Mouse (Mus musculus) liver, embryonic 14.5 days (tissue): ENCODE measurements around the gene Gm3460. TPM values are rescaled to one million over a fixed set of nuclear protein-coding genes. Genes with fewer than 3 reads are reported as not detected.
"Not testable (repeated sequence)": the region's sequence is repeated elsewhere in the genome, so short reads cannot be mapped to it uniquely, and the experiment has no call there.

ENCODE experiments used
- ATAC-seq: fragments of 200-750 bp; cut with Nextera tagmentation; 2 replicates; pipeline ENCODE4 v1.8.0; 2017; ENCODE audit warnings: moderate number of reproducible peaks, mild to moderate bottlenecking, moderate library complexity; ENCODE audit not compliant: insufficient read depth
- DNase-seq, 3 experiments: peaks; one replicate each; pipeline ENCODE4 v3.0.0-alpha.2; 2012 to 2013; ENCODE audit warnings: low read depth in 3 of 3, low spot score in 3 of 3
- H3K27ac ChIP-seq: fragments of 300-500 bp; sonication (generic); 2 replicates; pipeline ENCODE4 v1.5.1; 2014; ENCODE audit warnings: moderate library complexity, mild to moderate bottlenecking, control low read depth, inconsistent platforms
- H3K27me3 ChIP-seq: fragments of 300-500 bp; sonication (generic); 2 replicates; pipeline ENCODE4 v1.6.1; 2014; ENCODE audit warnings: mild to moderate bottlenecking, low read length, moderate library complexity; ENCODE audit not compliant: control insufficient read depth, insufficient read depth
- H3K36me3 ChIP-seq: fragments of 300-500 bp; sonication (generic); replicated peaks from 2 replicates; pipeline ENCODE4 v1.6.1; 2014; ENCODE audit warnings: low read depth; ENCODE audit not compliant: control insufficient read depth, insufficient read depth
- H3K4me1 ChIP-seq, 2 experiments: fragments of 200-500 bp in 1 of 2; fragments of 300-500 bp in 1 of 2; sonication (generic) in 1 of 2; replicated peaks; 2 replicates each; pipeline ENCODE4 v1.6.1; 2012 to 2014; ENCODE audit warnings: antibody characterized with exemption in 1 of 2, inconsistent platforms in 1 of 2, low read length in 1 of 2; ENCODE audit not compliant: control insufficient read depth in 2 of 2, insufficient read depth in 2 of 2
- H3K4me2 ChIP-seq: fragments of 300-500 bp; sonication (generic); 2 replicates; pipeline ENCODE4 v1.6.1; 2014; ENCODE audit warnings: low read depth, mild to moderate bottlenecking, control low read depth, moderate library complexity
- H3K4me3 ChIP-seq, 2 experiments: fragments of 200-500 bp in 1 of 2; fragments of 300-500 bp in 1 of 2; sonication (generic) in 1 of 2; 2 replicates each; pipeline ENCODE4 v1.5.1; 2012 to 2014; ENCODE audit warnings: low read depth in 2 of 2, low read length in 2 of 2, mild to moderate bottlenecking in 2 of 2, control low read depth in 1 of 2, inconsistent platforms in 1 of 2, moderate library complexity in 1 of 2; ENCODE audit not compliant: insufficient read depth in 1 of 2
- H3K9ac ChIP-seq: fragments of 300-500 bp; sonication (generic); replicated peaks from 2 replicates; pipeline ENCODE4 v1.6.1; 2014; ENCODE audit warnings: mild to moderate bottlenecking, control low read depth, moderate library complexity
- H3K9me3 ChIP-seq: fragments of 300-500 bp; sonication (generic); 2 replicates; pipeline ENCODE4 v1.6.1; 2016; ENCODE audit warnings: low read length, mixed read lengths; ENCODE audit not compliant: control insufficient read depth
- CTCF ChIP-seq: IDR thresholded peaks from 2 replicates; pipeline ENCODE4 v1.5.1; 2016; ENCODE audit warnings: antibody characterized with exemption, low read depth, control low read depth
- WGBS: fragments of 180-500 bp; shearing (Covaris S2); extraction: QIAGEN DNeasy Blood & Tissue Kit; methylation state at CpG from one replicate; pipeline ENCODE4 v1.1.7; 2014; ENCODE audit not compliant: insufficient replicate concordance; 5-methylcytosine and 5-hydroxymethylcytosine counted together
- polyA plus RNA-seq, 2 experiments: library from polyadenylated mRNA; depleted of rRNA in 1 of 2; stranded (reverse) in 1 of 2; unstranded in 1 of 2; fragments of >200 nt; fragmentation: Nextera tagmentation in 1 of 2; extraction: Ambion mirVana in 1 of 2; gene quantifications; 2 replicates each; pipeline versions ENCODE4 v1.2.1 to v1.2.3; 2012 to 2014

The Gm3460 gene
- polyA plus RNA-seq (2012; rRNA removed) (not detected in 2 replicates), polyA plus RNA-seq (2014; fragmentation: Nextera tagmentation; extraction: Ambion mirVana) (not detected in 2 replicates)

- H3K4me1 ChIP-seq, result not testable (repeated sequence)
These were observed at the start of gene Gm3460 for GRCm38 (mm10) chr14:6622318-6622717. Gene Gm3460 (minus strand): TSS chr14:6622418.

GRCm38 (mm10) chr14:6606436-6606835 lies 15.8 kb downstream of the Gm3460 start:
- H3K4me1 ChIP-seq, H3K4me3 ChIP-seq, H3K36me3 ChIP-seq, H3K4me2 ChIP-seq, H3K9ac ChIP-seq, H3K27me3 ChIP-seq, DNase-seq, H3K27ac ChIP-seq, ATAC-seq, H3K9me3 ChIP-seq: not testable (repeated sequence)
- no CpG with 5 or more reads among the region's 1 CpGs for WGBS

More at GRCm38 (mm10) chr14:6622318-6622717, at the start of gene Gm3460:
- ATAC-seq, H3K36me3 ChIP-seq, H3K27me3 ChIP-seq, DNase-seq, H3K9me3 ChIP-seq, H3K27ac ChIP-seq, H3K4me3 ChIP-seq, H3K4me2 ChIP-seq, H3K9ac ChIP-seq: not testable (repeated sequence)
- 33% methylated on average over 1 of the region's 2 CpGs for WGBS

GRCm38 (mm10) chr14:6605004-6605403 lies 17.2 kb downstream of the Gm3460 start:
- not testable (repeated sequence) for H3K4me2 ChIP-seq, H3K9me3 ChIP-seq, H3K4me1 ChIP-seq, H3K36me3 ChIP-seq, H3K27ac ChIP-seq, H3K27me3 ChIP-seq, H3K9ac ChIP-seq, H3K4me3 ChIP-seq, ATAC-seq, DNase-seq
- 2% methylated on average over 19 of the region's 20 CpGs for WGBS
- TF ChIP-seq CTCF, result 0 out of 2 replicates have a peak, but pooled peaks have one; percentile 3

GRCm38 (mm10) chr14:6604551-6604950 lies 17.7 kb downstream of the Gm3460 start:
- H3K9ac ChIP-seq, DNase-seq, H3K4me3 ChIP-seq, H3K4me2 ChIP-seq, H3K4me1 ChIP-seq, H3K27me3 ChIP-seq, H3K9me3 ChIP-seq, H3K27ac ChIP-seq, ATAC-seq, H3K36me3 ChIP-seq: not testable (repeated sequence)
- 6% methylated on average over 13 of the region's 20 CpGs for WGBS

GRCm38 (mm10) chr14:6590513-6590912 lies 31.7 kb downstream of the Gm3460 start, which contains the start of gene Gm3629:
Gene Gm3629 (minus strand): TSS chr14:6590613.
- 23% methylated on average over 1 of the region's 2 CpGs for WGBS

More at GRCm38 (mm10) chr14:6590513-6590912, 31.7 kb downstream of the Gm3460 start, which contains the start of gene Gm3629:
- not testable (repeated sequence) for H3K27ac ChIP-seq, H3K9ac ChIP-seq, H3K4me3 ChIP-seq, H3K4me1 ChIP-seq, ATAC-seq, H3K27me3 ChIP-seq, H3K9me3 ChIP-seq, DNase-seq, H3K36me3 ChIP-seq, H3K4me2 ChIP-seq

Other genes starting within 250 kb of the Gm3460 start
- gene Gm16440, start 232.1 kb downstream of the Gm3460 start, polyA plus RNA-seq (2012; rRNA removed), result not detected in 2 replicates
- not detected in 2 replicates for gene Gm16440, start 232.1 kb downstream of the Gm3460 start, polyA plus RNA-seq (2014; fragmentation: Nextera tagmentation; extraction: Ambion mirVana)
- 0.04 and 0.06 TPM in 2 replicates for gene Gm3591, start 209.9 kb downstream of the Gm3460 start, polyA plus RNA-seq (2012; rRNA removed)
- not detected in 2 replicates for gene Gm3591, start 209.9 kb downstream of the Gm3460 start, polyA plus RNA-seq (2014; fragmentation: Nextera tagmentation; extraction: Ambion mirVana)
- not detected in 2 replicates for gene Gm3594, start 177.8 kb downstream of the Gm3460 start, polyA plus RNA-seq (2012; rRNA removed)
- not detected in 2 replicates for gene Gm3594, start 177.8 kb downstream of the Gm3460 start, polyA plus RNA-seq (2014; fragmentation: Nextera tagmentation; extraction: Ambion mirVana)
- not detected in 2 replicates for gene Gm8356, start 85.1 kb downstream of the Gm3460 start, polyA plus RNA-seq (2012; rRNA removed)
- gene Gm8356, start 85.1 kb downstream of the Gm3460 start, polyA plus RNA-seq (2014; fragmentation: Nextera tagmentation; extraction: Ambion mirVana), result not detected in 2 replicates
- not detected in 2 replicates for gene Gm3629, start 31.8 kb downstream of the Gm3460 start, polyA plus RNA-seq (2012; rRNA removed)
- gene Gm3629, start 31.8 kb downstream of the Gm3460 start, polyA plus RNA-seq (2014; fragmentation: Nextera tagmentation; extraction: Ambion mirVana), result not detected in 2 replicates
- not detected in 2 replicates for gene Gm10251, start 61.8 kb upstream of the Gm3460 start, polyA plus RNA-seq (2012; rRNA removed)
- not detected in 2 replicates for gene Gm10251, start 61.8 kb upstream of the Gm3460 start, polyA plus RNA-seq (2014; fragmentation: Nextera tagmentation; extraction: Ambion mirVana)
- not detected in 2 replicates for gene Gm8050, start 97.8 kb upstream of the Gm3460 start, polyA plus RNA-seq (2012; rRNA removed)
- gene Gm8050, start 97.8 kb upstream of the Gm3460 start, polyA plus RNA-seq (2014; fragmentation: Nextera tagmentation; extraction: Ambion mirVana), result not detected in 2 replicates
- 0.21 and 0.35 TPM in 2 replicates for gene Gm3636, start 119.9 kb upstream of the Gm3460 start, polyA plus RNA-seq (2012; rRNA removed)
- gene Gm3636, start 119.9 kb upstream of the Gm3460 start, polyA plus RNA-seq (2014; fragmentation: Nextera tagmentation; extraction: Ambion mirVana), result 0.25 TPM in 1 of 2 replicates, not detected in the other
- not detected in 2 replicates for gene Gm8362, start 152.0 kb upstream of the Gm3460 start, polyA plus RNA-seq (2012; rRNA removed)
- not detected in 2 replicates for gene Gm8362, start 152.0 kb upstream of the Gm3460 start, polyA plus RNA-seq (2014; fragmentation: Nextera tagmentation; extraction: Ambion mirVana)
- not detected in 2 replicates for gene Gm3642, start 217.9 kb upstream of the Gm3460 start, polyA plus RNA-seq (2012; rRNA removed)
- not detected in 2 replicates for gene Gm3642, start 217.9 kb upstream of the Gm3460 start, polyA plus RNA-seq (2014; fragmentation: Nextera tagmentation; extraction: Ambion mirVana)